In the genomic region with DNA sequence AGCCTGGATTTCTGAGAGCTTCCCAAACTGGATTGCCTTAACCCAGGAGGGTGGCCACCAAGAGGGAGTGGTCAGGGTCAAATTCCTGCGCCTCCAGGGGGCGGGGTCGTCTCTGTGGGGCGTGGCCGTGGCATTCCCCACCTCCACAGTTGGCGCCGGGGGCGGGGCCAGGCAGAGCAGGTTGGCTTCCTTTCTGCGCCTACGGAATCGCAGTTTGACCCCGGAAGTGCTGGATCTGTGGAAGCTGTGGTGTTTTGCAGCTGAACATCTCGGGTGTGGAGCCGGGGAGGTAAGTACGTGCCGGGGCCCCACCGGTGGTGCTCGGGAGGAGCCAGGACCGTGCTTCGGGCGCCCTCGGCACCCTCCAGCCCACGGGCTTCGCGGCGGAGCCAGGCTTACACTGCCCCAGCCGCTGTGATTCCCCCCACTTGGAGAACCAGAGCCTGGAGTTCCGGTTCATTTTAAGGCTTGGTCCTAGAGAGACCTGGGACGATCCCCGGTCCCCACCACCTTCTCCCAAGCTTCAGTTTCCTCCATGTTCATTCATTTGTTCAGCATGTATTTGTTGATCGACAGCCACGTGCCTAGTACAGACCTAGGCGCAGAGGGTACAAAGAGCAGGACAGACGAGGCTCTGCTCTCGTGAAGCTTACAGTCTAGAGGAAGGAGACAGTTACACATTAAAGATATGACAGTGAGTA, we compare ENCODE assay signal across 1 mouse cellular context.
A peak's percentile ranks its signal among the peaks of the same experiment; 100 is the strongest.
TF ChIP-seq lines count a peak whose summit lies in the region.

A gene (plus strand): TSS at position 214 of the 701 bp plus-strand sequence.

TF ChIP-seq in CH12.LX, 34 proteins besides CTCF, POLR2A, EP300 and RAD21 (continued from another document):
- TF ChIP-seq NELFE (IDR thresholded peaks at IDR 0.05; ENCODE audit: low read depth, low read length), result peak; percentile 88
- TF ChIP-seq HCFC1 (IDR thresholded peaks at IDR 0.05; ENCODE audit: low read depth, low read length), result peak; percentile 83
- TF ChIP-seq MYC (IDR thresholded peaks at IDR 0.05; ENCODE audit: low read depth, low read length), result 0 out of 2 replicates have a peak, but pooled peaks have one; percentile 44
- TF ChIP-seq MXI1 (IDR thresholded peaks at IDR 0.05; ENCODE audit: low read depth, low read length), result peak; percentile 88
- TF ChIP-seq BHLHE40 (IDR thresholded peaks at IDR 0.05; ENCODE audit: low read depth, low read length), result no peak
- peak; percentile 66 for TF ChIP-seq ZMIZ1 (IDR thresholded peaks at IDR 0.05; ENCODE audit: low read depth, low read length)
- no peak for TF ChIP-seq JUND (conservative IDR thresholded peaks at IDR 0.05; ENCODE audit: low read depth, low read length)
- no peak for TF ChIP-seq PAX5 (IDR thresholded peaks at IDR 0.05; ENCODE audit: low read length)
- TF ChIP-seq ZKSCAN1 (IDR thresholded peaks at IDR 0.05; ENCODE audit: borderline replicate concordance, low read depth, low read length), result no peak
- peak; percentile 93 for TF ChIP-seq SIN3A (IDR thresholded peaks at IDR 0.05; ENCODE audit: low read length)
- TF ChIP-seq SMC3 (IDR thresholded peaks at IDR 0.05; ENCODE audit: low read depth, low read length), result no peak
- TF ChIP-seq ZNF384 (IDR thresholded peaks at IDR 0.05; ENCODE audit: low read depth, low read length), result no peak
- TF ChIP-seq MAFK (IDR thresholded peaks at IDR 0.05; ENCODE audit: insufficient replicate concordance, low read length), result no peak
- TF ChIP-seq USF1 (IDR thresholded peaks at IDR 0.05; ENCODE audit: low read depth, low read length), result no peak
- TF ChIP-seq CHD2 (IDR thresholded peaks at IDR 0.05; ENCODE audit: low read length), result peak; percentile 85
- no peak for TF ChIP-seq UBTF (IDR thresholded peaks at IDR 0.05; ENCODE audit: low read depth, low read length)
- TF ChIP-seq TBP (conservative IDR thresholded peaks at IDR 0.05; ENCODE audit: low read depth, low read length), result peak; percentile 63; the same call in 1 of the 2 replicates
- peak; percentile 83 for TF ChIP-seq TCF12 (IDR thresholded peaks at IDR 0.05; ENCODE audit: low read depth, low read length)
- 0 out of 2 replicates have a peak, but pooled peaks have one; percentile 6 for TF ChIP-seq ETS1 (conservative IDR thresholded peaks at IDR 0.05; ENCODE audit: low read depth, low read length)
- peak; percentile 94 for TF ChIP-seq MAZ (IDR thresholded peaks at IDR 0.05; ENCODE audit: low read depth, low read length)
- TF ChIP-seq NRF1 (IDR thresholded peaks at IDR 0.05; ENCODE audit: low read depth, low read length), result peak; percentile 53; the same call in 1 of the 2 replicates
- no peak for TF ChIP-seq USF2 (conservative IDR thresholded peaks at IDR 0.05; ENCODE audit: low read depth, low read length)
- peak; percentile 79; the same call in 1 of the 2 replicates for TF ChIP-seq KAT2A (IDR thresholded peaks at IDR 0.05; ENCODE audit: insufficient replicate concordance, low read length)
- TF ChIP-seq RCOR1 (conservative IDR thresholded peaks at IDR 0.05; ENCODE audit: low read depth, low read length), result no peak
- peak; percentile 48; the same call in 1 of the 2 replicates for TF ChIP-seq E2F4 (IDR thresholded peaks at IDR 0.05; ENCODE audit: insufficient replicate concordance, low read depth, low read length)
- peak; percentile 23; the same call in 1 of the 2 replicates for TF ChIP-seq IRF4 (IDR thresholded peaks at IDR 0.05; ENCODE audit: low read depth, low read length)
- peak; percentile 70; the same call in 1 of the 2 replicates for TF ChIP-seq POLR2AphosphoS2 (IDR thresholded peaks at IDR 0.05; ENCODE audit: low read depth, low read length)
- TF ChIP-seq CHD1 (IDR thresholded peaks at IDR 0.05; ENCODE audit: low read depth, low read length), result no peak
- no peak; the same call in 1 of the 2 replicates for TF ChIP-seq GABPA (IDR thresholded peaks at IDR 0.05; ENCODE audit: insufficient replicate concordance, low read depth, low read length)
- TF ChIP-seq JUN (IDR thresholded peaks at IDR 0.05; ENCODE audit: insufficient read depth, low read depth, low read length), result no peak
- TF ChIP-seq ELF1 (IDR thresholded peaks at IDR 0.05; ENCODE audit: low read depth, low read length), result peak; percentile 97
- no peak for TF ChIP-seq MEF2A (IDR thresholded peaks at IDR 0.05; ENCODE audit: borderline replicate concordance, low read depth, low read length)
TF ChIP-seq in CH12.LX: peak in this region for 17.
